ENCODE assay signal across 8 mouse cellular contexts in the genomic region with DNA sequence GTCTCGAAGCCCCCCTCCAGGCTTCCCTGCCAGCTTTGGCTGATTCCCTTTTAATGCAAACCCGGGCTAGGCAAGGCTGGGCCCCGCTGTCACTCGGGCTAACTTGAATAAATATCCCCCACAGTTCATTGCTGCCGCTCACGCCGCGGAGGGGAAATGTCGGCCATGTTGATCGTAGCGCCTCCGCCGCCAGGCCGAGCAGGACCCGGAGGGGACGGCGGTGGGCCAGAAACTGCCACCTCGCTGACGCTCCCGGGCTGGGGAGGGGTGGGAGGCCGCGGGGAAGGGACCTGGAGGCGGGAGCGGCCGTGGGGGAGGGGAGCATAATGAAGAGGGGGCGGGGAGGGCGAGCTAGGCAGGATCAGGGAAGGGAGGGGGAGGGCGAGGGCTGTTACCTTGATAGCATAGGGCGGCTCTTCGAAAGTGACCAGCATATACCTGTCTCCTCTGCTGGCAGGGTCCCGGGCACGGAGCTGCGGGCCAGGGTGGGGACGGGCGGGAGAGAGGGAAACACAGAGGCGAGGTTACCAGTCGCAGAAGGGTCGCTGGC. TPM values are rescaled to one million over a fixed set of nuclear protein-coding genes. Genes with fewer than 3 reads are reported as not detected.
A peak's percentile ranks its signal among the peaks of the same experiment; 100 is the strongest.
DNase-seq lines count a peak whose midpoint lies in the region; ATAC-seq and TF ChIP-seq lines count a peak whose summit lies in the region.

No protein-coding gene starts in this region.

- no peak for TF ChIP-seq POLR2A in ES-Bruce4 (IDR thresholded peaks at IDR 0.05; ENCODE audit: insufficient read depth, low read length)

- intact Hi-C loops in heart, postnatal 36 days (cut with DNase I): loop anchor here (5.0 to 10.0 kb wide), 2 partner anchors 122 to 205 kb away; partner anchors contain the start of gene Fam124a

- peak; percentile 6 for ATAC-seq in forebrain, embryonic 16.5 days
- ATAC-seq in lung, embryonic 14.5 days (ENCODE audit: insufficient read depth): peak; percentile 28; the same call in 1 of the 2 replicates
- ATAC-seq in neutrophil, adult 5-6 weeks (ENCODE audit: extremely low read depth, insufficient number of reproducible peaks, low FRiP score, poor library complexity, severe bottlenecking): peak; percentile 10; the same call in 1 of the 2 replicates

- H3K9me3 ChIP-seq in ES-Bruce4 (replicated peaks; ENCODE audit: control insufficient read depth, insufficient read depth, low read length, poor library complexity, severe bottlenecking): no peaks in the 10 kb centered on the region
- no peaks in the 10 kb centered on the region for H3K9me3 ChIP-seq in forebrain, embryonic 16.5 days (ENCODE audit: control insufficient read depth, low read length)
- no peaks in the 10 kb centered on the region for H3K9me3 ChIP-seq in lung, embryonic 14.5 days (ENCODE audit: low read depth, low read length)

- peak overlapping the region; percentile 98 for H3K9ac ChIP-seq in ES-Bruce4 (ENCODE audit: low read depth, poor library complexity, severe bottlenecking)
- peak overlapping the region; percentile 93 for H3K9ac ChIP-seq in forebrain, embryonic 16.5 days (replicated peaks; ENCODE audit: low read depth, low read length)
- H3K9ac ChIP-seq in lung, embryonic 14.5 days: peak overlapping the region; percentile 98

- H3K4me2 ChIP-seq in forebrain, embryonic 16.5 days (ENCODE audit: low read length): peak overlapping the region; percentile 80
- H3K4me2 ChIP-seq in lung, embryonic 14.5 days: peak overlapping the region; percentile 66

- under 1% methylated on average over 26 of the region's 38 CpGs for WGBS in forebrain, embryonic 16.5 days
- 2% methylated on average over 32 of the region's 38 CpGs for WGBS in lung, embryonic 14.5 days

- H3K27ac ChIP-seq in ES-Bruce4 (ENCODE audit: insufficient read depth, low read length): peak overlapping the region; percentile 65
- H3K27ac ChIP-seq in forebrain, embryonic 16.5 days (ENCODE audit: low read length): peak overlapping the region; percentile 97
- peak overlapping the region; percentile 99 for H3K27ac ChIP-seq in lung, embryonic 14.5 days (ENCODE audit: low read depth)

- DNase-seq in cerebellum, adult 11-12 months: peak; percentile 84
- peak; percentile 69 to 83 for DNase-seq in heart, postnatal 36 days
- DNase-seq in layer of hippocampus, adult 8-10 months (ENCODE audit: low spot score in 2 of 2): peak; percentile 64 to 66
- peak; percentile 83 for DNase-seq in lung, embryonic 14.5 days
- peak; percentile 78 for DNase-seq in testis, postnatal 14 days (ENCODE audit: low spot score)

- no peaks in the 10 kb centered on the region for H3K4me1 ChIP-seq in ES-Bruce4 (ENCODE audit: control insufficient read depth, insufficient read depth, low read length)
- H3K4me1 ChIP-seq in forebrain, embryonic 16.5 days (replicated peaks; ENCODE audit: control insufficient read depth, insufficient read depth, low read length): peaks cover 10% of the 10 kb centered on the region
- H3K4me1 ChIP-seq in lung, embryonic 14.5 days (ENCODE audit: insufficient read depth): no peaks in the 10 kb centered on the region

- TF ChIP-seq CTCF in ES-Bruce4 (IDR thresholded peaks at IDR 0.05; ENCODE audit: low read depth, low read length): no peak
- TF ChIP-seq CTCF in lung, embryonic 14.5 days (IDR thresholded peaks at IDR 0.05; ENCODE audit: low read depth): no peak

- no peaks in the 10 kb centered on the region for H3K27me3 ChIP-seq in ES-Bruce4 (ENCODE audit: control insufficient read depth, insufficient read depth, low read length, poor library complexity, severe bottlenecking)
- H3K27me3 ChIP-seq in forebrain, embryonic 16.5 days (replicated peaks; ENCODE audit: control insufficient read depth, insufficient read depth, low read length): no peaks in the 10 kb centered on the region
- no peaks in the 10 kb centered on the region for H3K27me3 ChIP-seq in lung, embryonic 14.5 days (ENCODE audit: insufficient read depth, low read length)

- peak overlapping the region; percentile 97 for H3K4me3 ChIP-seq in ES-Bruce4 (ENCODE audit: low read depth, low read length)
- peak overlapping the region; percentile 87 for H3K4me3 ChIP-seq in forebrain, embryonic 16.5 days (replicated peaks; ENCODE audit: low read length)
- peak overlapping the region; percentile 95 for H3K4me3 ChIP-seq in lung, embryonic 14.5 days (ENCODE audit: low read depth, low read length)

- no peak for TF ChIP-seq EP300 in ES-Bruce4 (IDR thresholded peaks at IDR 0.05; ENCODE audit: insufficient read depth, low read depth, low read length)

- H3K36me3 ChIP-seq in ES-Bruce4 (ENCODE audit: control insufficient read depth, insufficient read depth, low read length, poor library complexity, severe bottlenecking): peaks cover 13% of the 10 kb centered on the region
- no peaks in the 10 kb centered on the region; the same call in 1 of the 2 replicates for H3K36me3 ChIP-seq in forebrain, embryonic 16.5 days (ENCODE audit: control insufficient read depth, insufficient read depth)
- peaks cover 17% of the 10 kb centered on the region for H3K36me3 ChIP-seq in lung, embryonic 14.5 days (ENCODE audit: insufficient read depth)

RNA-seq across cellular contexts. Expression of gene Ints6, which starts 1.1 kb away (rescaled TPM):
- 46.3 and 48.4 TPM in 2 replicates for polyA plus RNA-seq in ES-Bruce4 (2011; ENCODE audit: insufficient read depth, insufficient read length, low read depth, missing spikeins)
- 18.4 and 22.6 TPM in 2 replicates for polyA plus RNA-seq in forebrain, embryonic 16.5 days (2015; fragmentation: Nextera tagmentation; extraction: Ambion mirVana)
- 10 to 100 TPM; 14.5 to 21.4 TPM for total RNA-seq in heart, postnatal 36 days (2021)
- total RNA-seq in layer of hippocampus, adult 8-10 months (2022): 10 to 100 TPM; 32.8 to 51.3 (median 42.3) TPM
- polyA plus RNA-seq in lung, embryonic 14.5 days (2014; fragmentation: Nextera tagmentation; extraction: Ambion mirVana): 29.4 and 35.2 TPM in 2 replicates
- total RNA-seq in neutrophil, adult 5-6 weeks (2017): 110 and 153 TPM in 2 replicates

Comparison
In these comparisons a context has a peak if more than half of its experiments do, and no peak if none do; other contexts are left out.
1. Peak in every context shown above with its lines: DNase-seq, ATAC-seq, H3K4me3 ChIP-seq and H3K27ac ChIP-seq.